Mouse (Mus musculus) lung, adult 2 months (tissue): ENCODE data around the gene Olfr506. TPM values are rescaled to one million over a fixed set of nuclear protein-coding genes. Genes with fewer than 3 reads are reported as not detected.
"Not testable (repeated sequence)": the region's sequence is repeated elsewhere in the genome, so short reads cannot be mapped to it uniquely, and the experiment has no call there.

Source experiments
- DNase-seq: peaks from one replicate; pipeline ENCODE4 v3.0.0; 2022
- H3K4me1 ChIP-seq: fragments of 200-500 bp; 2 replicates; pipeline ENCODE4 v1.6.1; 2011; ENCODE audit warnings: low read length; ENCODE audit not compliant: control insufficient read depth, insufficient read depth
- H3K4me3 ChIP-seq: fragments of 200-500 bp; replicated peaks from 2 replicates; pipeline ENCODE3; 2011; ENCODE audit warnings: low read depth, mild to moderate bottlenecking, control low read depth, low read length; ENCODE audit errors: extremely low read depth
- CTCF ChIP-seq: fragments of 200-500 bp; IDR thresholded peaks from 2 replicates; pipeline ENCODE4 v1.5.1; 2011; ENCODE audit warnings: mild to moderate bottlenecking, low read length, control low read depth; ENCODE audit not compliant: insufficient read depth
- POLR2A ChIP-seq: fragments of 200-500 bp; IDR thresholded peaks from 2 replicates; pipeline ENCODE4 v1.6.1; 2011; ENCODE audit warnings: low read depth, mild to moderate bottlenecking, control low read depth, low read length, borderline replicate concordance; ENCODE audit errors: extremely low read depth
- WGBS: fragments of 180-500 bp; shearing (Covaris S2); methylation state at CpG from one replicate; pipeline ENCODE4 v1.1.7; 2018; 5-methylcytosine and 5-hydroxymethylcytosine counted together
- polyA plus RNA-seq: library from polyadenylated mRNA; depleted of rRNA; stranded (reverse); fragments of >200 nt; gene quantifications from 2 replicates; pipeline ENCODE4 v1.2.3, GENCODE M21; 2012; rRNA removed

Gene Olfr506
- polyA plus RNA-seq = not detected in 2 replicates

DNA sequence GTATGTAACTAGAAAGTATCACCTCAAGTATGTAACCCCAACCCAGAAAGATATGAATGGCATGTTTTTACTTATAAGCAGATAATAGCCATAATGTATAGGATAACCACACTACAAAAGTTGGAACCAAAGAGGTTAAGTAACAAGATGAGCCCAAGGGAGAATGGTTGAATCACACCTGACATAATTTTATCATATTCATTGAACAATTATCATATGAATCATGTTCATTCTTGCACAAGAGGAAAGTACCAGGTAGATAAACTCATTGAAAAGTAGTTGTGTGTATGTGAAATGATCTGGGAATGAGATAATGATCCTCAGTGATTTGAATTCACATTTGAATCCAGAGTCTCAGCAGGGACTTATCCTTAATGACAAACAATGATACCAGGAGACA lies at the start of gene Olfr506:
Gene Olfr506 (plus strand): TSS at position 301 of the 400 bp plus-strand sequence.
- DNase-seq = no peak
- TF ChIP-seq CTCF (no peak), POLR2A (no peak)
- no peak within 1 kb of the TSS for H3K4me3 ChIP-seq
- no peaks in the 10 kb centered on the region for H3K4me1 ChIP-seq

DNA sequence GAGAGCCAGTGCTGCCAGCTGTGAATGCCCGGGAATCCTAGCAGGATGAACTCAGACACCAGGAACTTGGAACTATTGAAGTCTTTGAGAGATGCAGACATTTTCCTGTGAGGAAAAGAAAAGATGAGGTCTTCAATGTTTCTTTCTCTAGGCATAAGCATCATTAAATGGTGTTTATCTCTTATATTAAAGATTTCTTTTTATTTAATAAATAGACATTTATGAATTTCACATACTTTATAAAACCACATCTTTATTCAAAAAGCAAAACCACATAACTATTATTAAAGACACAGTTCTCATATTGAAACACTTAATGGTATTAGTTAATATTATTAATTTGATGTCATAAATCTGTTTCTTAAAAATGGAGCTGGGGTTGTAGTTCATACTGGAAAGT lies 44.9 kb upstream of the Olfr506 start, which contains the start of gene Olfr504:
Gene Olfr504 (minus strand): TSS at position 101 of the 400 bp plus-strand sequence.
- Histone ChIP-seq H3K4me3 (no peak within 1 kb of the TSS), H3K4me1 (no peaks in the 10 kb centered on the region)
- TF ChIP-seq POLR2A (no peak), CTCF (no peak)
- WGBS = 83% methylated on average over 1 of the region's 1 CpGs
- no peak for DNase-seq

DNA sequence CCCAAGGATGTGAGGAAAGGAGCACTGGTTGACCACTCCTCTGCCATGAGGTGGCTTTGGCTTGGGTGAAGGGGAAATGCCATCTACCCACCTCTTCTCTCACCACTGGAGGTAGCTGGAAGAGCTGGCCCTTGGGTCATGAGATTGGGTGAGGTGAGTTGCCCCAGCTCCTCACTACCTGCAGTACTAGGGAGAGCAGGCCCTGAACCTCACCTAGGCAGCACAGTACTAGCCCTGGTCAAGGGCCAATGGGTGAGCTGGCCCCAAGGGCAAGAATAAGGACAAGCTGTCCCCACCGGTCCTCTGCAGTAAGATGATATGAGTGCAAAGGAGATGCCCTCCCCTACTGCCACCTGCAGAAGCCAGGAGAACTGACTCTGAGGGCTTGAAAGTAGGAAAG lies 20.8 kb upstream of the Olfr506 start:
- Histone ChIP-seq H3K4me1 (no peaks in the 10 kb centered on the region), H3K4me3 (no peak overlapping the region)
- TF ChIP-seq POLR2A (no peak), CTCF (no peak)
- no peak for DNase-seq
- WGBS = 96% methylated on average over 1 of the region's 1 CpGs

DNA sequence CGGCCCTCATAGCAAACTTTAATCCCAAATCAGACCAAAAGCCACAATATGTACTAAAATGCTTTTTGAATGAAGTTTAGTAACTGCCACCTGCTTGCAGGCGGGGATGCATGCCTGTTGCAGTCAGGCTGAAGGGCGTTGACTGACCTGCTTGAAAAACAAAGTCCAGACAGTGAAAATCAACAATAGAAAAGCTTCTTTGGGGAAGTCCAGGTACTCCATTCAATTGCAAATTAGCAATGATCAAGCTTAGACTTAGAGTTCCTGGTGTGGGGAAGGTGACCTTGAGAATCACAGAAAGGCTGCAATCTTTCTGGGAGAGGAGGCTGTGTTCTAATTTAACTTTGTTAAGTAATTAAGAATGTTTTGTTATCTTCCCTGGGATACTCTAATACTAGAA lies 8.7 kb upstream of the Olfr506 start:
- H3K4me1 ChIP-seq, DNase-seq, H3K4me3 ChIP-seq: not testable (repeated sequence)
- WGBS = 65% methylated on average over 3 of the region's 3 CpGs

DNA sequence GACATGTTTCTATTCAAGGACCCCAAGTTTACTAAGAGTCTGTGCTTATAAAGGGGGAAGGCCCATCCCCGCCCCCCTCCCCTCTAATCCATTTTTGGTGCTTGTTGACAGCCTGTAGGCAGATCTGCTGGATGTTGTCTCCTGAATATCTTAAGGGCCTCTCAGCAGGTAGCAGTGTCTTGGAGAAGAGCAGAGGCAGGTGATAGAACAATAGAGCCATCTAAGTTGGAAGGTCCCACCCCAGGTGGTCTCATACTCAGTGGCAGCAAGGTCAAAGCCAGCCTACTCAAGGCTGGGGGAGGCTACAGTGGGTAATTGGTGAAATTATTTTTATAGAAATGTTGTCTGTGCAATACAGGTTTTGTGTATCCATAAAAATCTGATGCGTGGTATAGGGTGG lies 3.5 kb downstream of the Olfr506 start:
- Histone ChIP-seq H3K4me3 (no peak overlapping the region), H3K4me1 (no peaks in the 10 kb centered on the region)
- no peak for TF ChIP-seq POLR2A
- TF ChIP-seq CTCF = no peak
- WGBS = 83% methylated on average over 2 of the region's 2 CpGs
- DNase-seq = no peak

DNA sequence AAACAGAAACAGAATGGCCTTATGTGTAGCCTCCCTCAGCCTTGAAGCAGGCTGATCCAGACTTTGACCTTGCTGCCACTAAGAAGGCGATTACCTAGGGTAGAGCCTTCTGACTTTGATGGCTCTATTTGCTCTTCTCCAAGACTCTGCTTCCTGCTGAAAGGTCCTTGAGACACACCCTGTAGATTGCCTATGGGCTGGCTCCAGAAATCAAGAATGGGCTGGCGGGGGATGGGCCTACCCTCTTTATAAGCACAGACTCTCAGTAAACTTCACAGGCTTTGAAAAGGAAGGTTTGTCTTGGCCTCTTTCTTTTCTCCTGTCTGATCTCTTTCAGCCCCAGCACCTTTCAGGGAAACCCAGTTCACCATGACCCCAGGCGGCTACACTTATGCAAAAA lies 6.2 kb downstream of the Olfr506 start:
- not testable (repeated sequence) for DNase-seq, H3K4me1 ChIP-seq, H3K4me3 ChIP-seq
- 41% methylated on average over 3 of the region's 3 CpGs for WGBS

DNA sequence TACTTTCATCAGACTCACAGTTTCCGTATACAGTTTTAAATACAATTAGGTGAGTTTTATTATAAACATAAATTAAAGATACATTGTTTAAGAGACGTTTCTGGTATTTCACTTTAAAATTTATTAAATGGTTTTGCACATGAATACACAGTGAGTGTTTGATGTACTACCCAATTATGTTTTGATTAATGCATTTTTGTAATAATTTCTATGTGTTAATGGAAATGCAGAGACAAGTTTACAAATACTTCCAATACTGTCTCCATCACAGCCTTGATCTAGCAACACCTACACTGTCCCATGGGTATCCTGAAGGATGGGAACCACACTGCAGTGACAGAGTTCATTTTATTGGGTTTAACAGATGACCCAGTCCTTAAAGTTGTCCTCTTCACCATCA lies 10.9 kb downstream of the Olfr506 start, which contains the start of gene Olfr507:
Gene Olfr507 (plus strand): TSS at position 301 of the 400 bp plus-strand sequence.
- no peak for TF ChIP-seq CTCF
- TF ChIP-seq POLR2A = no peak
- no peak for DNase-seq
- H3K4me3 ChIP-seq = no peak within 1 kb of the TSS
- no peaks in the 10 kb centered on the region for H3K4me1 ChIP-seq
- 59% methylated on average over 2 of the region's 2 CpGs for WGBS

DNA sequence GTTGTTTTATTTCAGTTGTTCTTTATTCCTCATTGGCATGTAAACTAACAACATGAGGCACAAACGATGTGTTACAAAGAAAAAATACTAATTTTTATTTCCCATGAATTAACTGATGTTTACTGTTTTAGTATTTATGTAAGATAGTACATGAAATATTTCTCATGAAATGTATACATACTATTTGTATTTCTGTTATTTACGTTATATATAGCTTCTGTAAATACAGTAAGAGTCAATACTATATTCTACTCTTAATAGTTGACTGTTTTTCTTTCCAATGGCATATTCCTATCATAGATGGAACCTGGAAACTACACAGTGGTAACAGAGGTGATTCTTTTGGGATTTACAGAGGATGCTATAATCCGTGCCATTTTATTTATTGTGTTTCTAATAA lies 19.1 kb downstream of the Olfr506 start, which contains the start of gene Olfr508:
Gene Olfr508 (plus strand): TSS at position 301 of the 400 bp plus-strand sequence.
- Histone ChIP-seq H3K4me3 (no peak within 1 kb of the TSS), H3K4me1 (no peaks in the 10 kb centered on the region)
- no peak for DNase-seq
- 73% methylated on average over 3 of the region's 3 CpGs for WGBS
- no peak for TF ChIP-seq CTCF
- no peak for TF ChIP-seq POLR2A

DNA sequence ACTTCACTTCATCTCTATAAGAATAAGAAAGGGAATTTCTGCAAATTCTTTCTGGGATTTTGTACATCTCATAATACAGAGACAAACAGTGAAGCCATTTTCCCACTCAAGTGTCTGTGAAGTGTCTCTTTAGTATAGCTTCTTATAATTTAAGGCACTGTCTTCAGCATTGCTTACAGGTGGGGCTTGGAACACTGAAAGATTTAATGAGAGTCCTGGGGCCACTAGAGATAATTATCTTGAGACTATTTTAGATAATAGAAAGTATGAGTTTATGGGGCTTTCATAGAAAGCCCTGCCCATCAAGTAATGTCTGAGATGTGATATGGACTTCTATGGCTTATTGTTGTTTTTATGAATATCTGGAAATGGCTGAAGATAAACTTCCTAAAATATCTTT lies 41.2 kb downstream of the Olfr506 start, which contains the start of gene Olfr509:
Gene Olfr509 (minus strand): TSS at position 101 of the 400 bp plus-strand sequence.
- DNase-seq = no peak
- no peak within 1 kb of the TSS for H3K4me3 ChIP-seq
- TF ChIP-seq POLR2A (no peak), CTCF (no peak)
- no peaks in the 10 kb centered on the region for H3K4me1 ChIP-seq

DNA sequence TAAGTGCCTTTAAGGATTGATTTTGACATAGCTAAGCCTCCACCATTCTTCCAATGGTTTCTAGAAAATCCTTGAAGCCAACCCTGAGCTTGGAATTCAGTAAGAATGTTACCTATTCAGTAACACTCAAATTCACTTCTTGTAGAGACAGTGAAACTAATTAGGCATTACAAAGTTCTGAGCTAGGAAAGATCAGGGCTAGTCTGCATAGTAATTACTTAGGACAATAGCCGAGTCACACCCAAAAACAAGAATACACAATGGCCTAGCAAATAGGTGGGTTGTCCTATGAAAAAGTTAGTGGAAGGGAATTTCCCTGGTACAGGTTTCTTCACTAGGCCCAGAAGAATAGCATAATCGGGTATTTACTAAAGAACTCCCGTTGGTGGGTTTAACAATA lies 51.8 kb downstream of the Olfr506 start:
- no peak for DNase-seq
- Histone ChIP-seq H3K4me1 (no peaks in the 10 kb centered on the region), H3K4me3 (no peak overlapping the region)
- WGBS = 79% methylated on average over 3 of the region's 3 CpGs
- TF ChIP-seq CTCF (no peak), POLR2A (no peak)

Other genes starting within 250 kb of the Olfr506 start
- gene Olfr494, start 245.5 kb upstream of the Olfr506 start, polyA plus RNA-seq = not detected in 2 replicates
- gene Olfr495, start 217.6 kb upstream of the Olfr506 start, polyA plus RNA-seq = not detected in 2 replicates
- not detected in 2 replicates for gene Olfr497, start 190.4 kb upstream of the Olfr506 start, polyA plus RNA-seq
- not detected in 2 replicates for gene Olfr498, start 145.5 kb upstream of the Olfr506 start, polyA plus RNA-seq
- not detected in 2 replicates for gene Olfr502, start 85.7 kb upstream of the Olfr506 start, polyA plus RNA-seq
- not detected in 2 replicates for gene Olfr503, start 66.3 kb upstream of the Olfr506 start, polyA plus RNA-seq
- gene Olfr504, start 45.0 kb upstream of the Olfr506 start, polyA plus RNA-seq = not detected in 2 replicates
- gene Olfr507, start 11.0 kb downstream of the Olfr506 start, polyA plus RNA-seq = not detected in 2 replicates
- gene Olfr508, start 19.2 kb downstream of the Olfr506 start, polyA plus RNA-seq = not detected in 2 replicates
- gene Olfr509, start 41.1 kb downstream of the Olfr506 start, polyA plus RNA-seq = not detected in 2 replicates
- not detected in 2 replicates for gene Olfr510, start 55.6 kb downstream of the Olfr506 start, polyA plus RNA-seq
- not detected in 2 replicates for gene Olfr512, start 102.5 kb downstream of the Olfr506 start, polyA plus RNA-seq
- gene Olfr513, start 140.2 kb downstream of the Olfr506 start, polyA plus RNA-seq = not detected in 2 replicates
- gene Olfr514, start 215.2 kb downstream of the Olfr506 start, polyA plus RNA-seq = not detected in 2 replicates
- gene Olfr516, start 239.7 kb downstream of the Olfr506 start, polyA plus RNA-seq = not detected in 2 replicates